Mouse (Mus musculus) frontal cortex, adult (tissue): ENCODE measurements around the gene Chmp6.

ENCODE experiments used
- ATAC-seq: cut with Nextera tagmentation; 2 replicates; pipeline ENCODE4 v1.9.2; 2017; ENCODE audit warnings: mild to moderate bottlenecking, moderate library complexity, mixed read lengths; ENCODE audit not compliant: low TSS enrichment

The Chmp6 gene

GRCm38 (mm10) chr11:119959714-119960113, 46.5 kb downstream of the Chmp6 start:
- ATAC-seq, result peak; percentile 29; the same call in 1 of the 2 replicates

- no peak for ATAC-seq
These were observed 47.4 kb downstream of the Chmp6 start for GRCm38 (mm10) chr11:119960671-119961070.

- peak; percentile 80 for ATAC-seq
These were observed 48.3 kb downstream of the Chmp6 start for GRCm38 (mm10) chr11:119961511-119961910.

GRCm38 (mm10) chr11:119965053-119965452, 51.8 kb downstream of the Chmp6 start:
- ATAC-seq, result no peak

- ATAC-seq, result no peak
These were observed 53.1 kb downstream of the Chmp6 start for GRCm38 (mm10) chr11:119966294-119966693.

- ATAC-seq, result no peak
These were observed 54.2 kb downstream of the Chmp6 start for GRCm38 (mm10) chr11:119967401-119967800.

- no peak for ATAC-seq
These were observed 54.7 kb downstream of the Chmp6 start for GRCm38 (mm10) chr11:119967892-119968291.
